Mouse (Mus musculus) heart, postnatal 4 days (tissue): ENCODE measurements around the gene A730061H03Rik. TPM values are rescaled to one million over a fixed set of nuclear protein-coding genes. Genes with fewer than 3 reads are reported as not detected.

Experiments used
- DNase-seq: peaks from one replicate; pipeline ENCODE4 v3.0.0; 2021
- total RNA-seq, 2 experiments: library from RNA; stranded (reverse); gene quantifications; 2 replicates each; pipeline ENCODE4 v1.2.3; 2021

The A730061H03Rik gene
- total RNA-seq, 2 experiments from 2014 or later, result not detected

- no peak for DNase-seq
These were observed 20.5 kb upstream of the A730061H03Rik start for GRCm38 (mm10) chr14:55580731-55581130.

DNA sequence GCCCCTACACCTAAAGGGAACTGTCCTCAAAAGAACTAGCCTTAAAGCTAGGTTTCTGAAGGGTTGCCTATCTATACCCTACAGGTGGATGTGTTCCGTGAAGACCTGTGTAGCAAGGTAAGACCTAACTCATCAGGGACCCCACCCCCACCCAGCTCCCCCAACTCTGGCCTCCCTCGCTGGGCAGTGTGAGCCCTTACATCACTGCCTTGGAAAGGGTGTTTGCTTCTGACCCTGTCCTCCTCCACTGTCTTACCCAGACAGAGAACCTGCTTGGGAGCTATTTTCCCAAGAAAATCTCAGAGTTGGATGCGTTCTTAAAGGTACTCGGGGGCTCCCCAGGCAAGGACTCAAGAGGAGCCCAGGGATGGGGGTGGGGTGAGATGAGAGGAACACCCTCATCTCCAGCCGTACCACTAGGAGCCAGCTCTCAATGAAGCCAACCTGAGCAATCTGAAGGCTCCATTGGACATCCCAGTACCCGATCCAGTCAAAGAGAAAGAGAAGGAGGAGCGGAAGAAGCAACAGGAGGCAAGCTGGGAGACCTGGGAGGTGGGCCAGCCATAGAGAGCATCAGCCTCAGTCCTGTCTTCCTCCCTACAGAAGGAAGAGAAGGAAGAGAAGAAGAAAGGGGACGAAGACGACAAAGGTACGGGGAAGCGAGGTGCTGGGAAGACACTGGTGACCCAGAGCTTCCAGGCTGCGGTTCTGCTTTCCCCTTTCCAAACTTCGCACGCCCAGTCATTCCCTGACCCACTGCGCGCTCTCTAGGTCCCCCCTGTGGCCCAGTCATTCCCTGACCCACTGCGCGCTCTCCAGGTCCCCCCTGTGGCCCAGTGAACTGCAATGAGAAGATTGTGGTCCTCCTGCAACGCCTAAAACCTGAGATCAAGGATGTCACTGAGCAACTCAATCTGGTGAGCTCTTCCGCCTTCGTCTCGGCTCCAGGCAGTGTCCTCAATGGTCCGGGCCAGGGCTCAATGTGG, 19.6 kb upstream of the A730061H03Rik start:
- DNase-seq, result no peak

- peak; percentile 69 for DNase-seq
These were observed 18.6 kb upstream of the A730061H03Rik start for GRCm38 (mm10) chr14:55578668-55579269.

DNA sequence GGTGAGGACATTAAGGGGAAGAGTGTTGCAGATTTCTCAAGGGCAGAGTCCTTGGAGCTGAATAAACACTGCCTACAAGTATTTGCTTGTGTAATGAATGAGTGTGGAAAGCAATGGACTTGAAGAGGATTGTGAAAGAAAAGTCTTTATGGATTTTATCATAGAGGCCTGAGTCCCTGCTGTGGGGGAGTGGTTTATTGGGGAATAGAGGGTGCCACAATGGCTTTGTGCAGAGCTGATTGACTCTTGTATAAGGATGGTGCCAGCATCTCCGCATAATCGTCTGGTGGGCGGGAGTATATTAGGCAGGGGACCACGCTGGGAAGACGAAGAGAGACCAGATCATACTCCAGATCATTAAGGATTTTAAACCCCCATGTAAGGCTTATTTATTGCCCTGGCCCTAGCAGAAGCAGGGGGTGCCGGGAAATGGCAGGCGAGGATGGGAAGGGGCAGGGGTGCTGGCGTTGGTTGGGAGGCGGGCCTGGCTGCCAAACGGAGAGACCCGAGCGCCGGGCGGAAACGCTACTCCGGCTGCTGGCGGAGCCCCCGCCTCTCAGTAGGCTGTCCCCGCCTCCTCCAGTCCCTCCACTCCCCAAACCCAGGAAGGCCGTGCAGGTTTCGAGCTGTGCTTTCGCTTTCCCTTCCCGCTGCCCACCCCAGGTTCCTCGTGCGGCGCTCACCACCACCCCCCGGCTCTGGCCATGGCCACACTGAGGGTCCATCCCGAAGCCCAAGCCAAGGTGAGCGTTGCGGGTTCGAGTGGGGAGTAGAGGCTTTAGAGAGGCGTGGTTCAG, 17.9 kb upstream of the A730061H03Rik start, which contains the start of gene Psme1:
Gene Psme1, plus strand, starts transcription at position 253 of the 797 bp plus-strand sequence.
- peak; percentile 86 for DNase-seq

DNA sequence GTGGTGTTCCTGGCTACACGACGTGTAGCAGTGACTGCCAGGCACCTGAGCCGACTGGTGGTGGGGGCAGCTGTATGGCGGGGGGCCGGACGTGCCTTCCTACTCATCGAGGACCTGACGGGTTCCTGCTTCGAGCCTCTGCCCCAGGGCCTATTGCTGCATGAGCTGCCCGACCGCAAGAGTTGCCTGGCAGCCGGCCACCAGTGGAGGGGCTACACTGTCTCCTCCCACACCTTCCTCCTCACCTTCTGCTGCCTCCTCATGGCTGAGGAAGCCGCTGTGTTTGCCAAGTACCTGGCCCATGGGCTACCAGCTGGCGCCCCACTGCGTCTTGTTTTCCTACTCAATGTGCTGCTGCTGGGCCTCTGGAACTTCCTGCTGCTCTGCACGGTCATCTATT, 16.2 kb upstream of the A730061H03Rik start:
- peak; percentile 61 for DNase-seq

- DNase-seq, result peak; percentile 44
These were observed 15.5 kb upstream of the A730061H03Rik start for GRCm38 (mm10) chr14:55575711-55576110.

GRCm38 (mm10) chr14:55575302-55575701, 15.1 kb upstream of the A730061H03Rik start, which contains the start of gene Fitm1:
TSS of gene Fitm1 (plus strand) at chr14:55575617.
- DNase-seq, result peak; percentile 73

- DNase-seq, result no peak
These were observed 11.6 kb upstream of the A730061H03Rik start for GRCm38 (mm10) chr14:55571760-55572159.

GRCm38 (mm10) chr14:55570588-55570987, 10.4 kb upstream of the A730061H03Rik start:
- no peak for DNase-seq

GRCm38 (mm10) chr14:55567496-55567895, 7.3 kb upstream of the A730061H03Rik start:
- DNase-seq, result no peak

DNA sequence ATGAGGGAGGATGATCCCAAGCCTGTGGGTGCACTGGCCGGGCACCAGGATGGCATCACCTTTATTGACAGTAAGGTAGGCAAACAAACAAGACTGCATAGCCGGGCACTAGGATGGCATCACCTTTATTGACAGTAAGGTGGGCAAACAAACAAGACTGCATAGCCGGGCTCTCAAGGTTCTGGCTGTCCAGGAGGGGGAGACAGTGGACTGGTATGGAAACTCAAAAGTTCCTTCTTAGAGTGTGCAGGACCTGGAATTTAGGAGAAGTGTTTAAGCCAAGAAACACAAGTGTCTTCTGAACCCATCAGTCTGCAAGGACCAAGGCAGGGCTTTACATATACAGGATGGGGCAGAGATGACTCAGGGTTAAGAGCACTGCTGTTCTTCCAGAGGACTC, 5.5 kb upstream of the A730061H03Rik start:
- no peak for DNase-seq

DNA sequence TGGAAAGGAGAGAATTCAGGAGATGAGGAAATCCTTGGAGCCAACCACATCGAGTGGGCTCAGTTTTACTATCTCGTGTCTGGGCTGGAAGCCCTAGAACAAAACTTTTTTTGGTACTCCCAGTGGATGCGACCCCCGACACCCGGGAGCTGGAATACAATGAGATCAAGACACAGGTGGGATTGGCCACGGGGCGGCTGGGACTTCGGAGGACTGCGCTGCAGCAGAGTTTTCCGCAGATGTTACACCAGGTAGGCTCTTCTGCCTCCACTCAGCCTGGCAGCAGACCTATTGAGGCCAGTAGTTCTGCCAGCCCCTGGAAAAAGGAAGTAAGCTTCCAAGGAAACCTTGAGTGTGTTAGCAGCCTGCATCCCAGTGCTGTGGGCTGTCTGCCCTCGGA, 3.0 kb upstream of the A730061H03Rik start:
- no peak for DNase-seq

GRCm38 (mm10) chr14:55561860-55562259, 1.7 kb upstream of the A730061H03Rik start:
- no peak for DNase-seq

DNA sequence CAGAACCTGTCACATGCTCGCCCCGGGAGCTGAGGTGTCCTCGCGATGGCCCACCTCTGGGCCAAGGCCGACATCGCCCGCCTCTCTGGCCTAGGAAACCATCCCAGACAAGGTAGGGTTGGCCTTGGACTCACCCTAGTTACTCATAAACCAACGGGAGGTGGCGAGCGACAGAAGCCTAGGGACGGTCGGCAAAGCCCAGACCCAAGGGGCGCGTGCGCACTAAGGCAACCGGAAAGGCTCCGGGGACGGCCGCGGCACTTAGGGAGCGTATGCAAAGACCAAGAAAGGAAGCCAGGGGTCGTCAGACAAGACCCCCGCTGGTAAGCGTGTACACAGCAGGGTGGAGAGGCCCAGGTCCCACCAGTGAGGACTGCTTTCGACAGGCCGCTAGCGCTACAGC, 406 bp downstream of the A730061H03Rik start, which contains the start of gene Dcaf11:
Gene Dcaf11, plus strand, starts transcription at position 208 of the 403 bp plus-strand sequence.
- DNase-seq, result peak; percentile 93

- DNase-seq, result no peak
These were observed 1.3 kb downstream of the A730061H03Rik start for GRCm38 (mm10) chr14:55558740-55559448.

- DNase-seq, result no peak
These were observed 2.6 kb downstream of the A730061H03Rik start for GRCm38 (mm10) chr14:55557587-55557986.

DNA sequence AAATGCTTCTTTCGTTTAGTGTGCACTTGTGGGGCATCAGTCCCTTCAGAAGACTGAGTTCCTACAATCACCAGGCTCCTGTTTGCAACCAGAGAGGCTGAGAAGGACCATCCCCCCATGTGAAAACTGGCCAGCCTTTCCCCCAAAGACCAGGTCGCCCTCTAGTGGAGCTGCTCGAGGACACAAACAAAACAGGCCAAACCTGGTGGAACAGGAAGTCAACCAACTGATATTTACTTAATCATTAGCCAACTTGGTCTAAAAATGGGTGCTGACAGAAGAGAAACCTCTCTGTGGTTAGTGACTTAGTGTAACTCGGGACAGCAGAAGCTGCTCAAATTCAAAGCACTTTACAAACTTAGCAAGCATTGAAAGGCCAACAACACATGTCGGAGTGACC, 3.2 kb downstream of the A730061H03Rik start:
- peak; percentile 89 for DNase-seq

DNA sequence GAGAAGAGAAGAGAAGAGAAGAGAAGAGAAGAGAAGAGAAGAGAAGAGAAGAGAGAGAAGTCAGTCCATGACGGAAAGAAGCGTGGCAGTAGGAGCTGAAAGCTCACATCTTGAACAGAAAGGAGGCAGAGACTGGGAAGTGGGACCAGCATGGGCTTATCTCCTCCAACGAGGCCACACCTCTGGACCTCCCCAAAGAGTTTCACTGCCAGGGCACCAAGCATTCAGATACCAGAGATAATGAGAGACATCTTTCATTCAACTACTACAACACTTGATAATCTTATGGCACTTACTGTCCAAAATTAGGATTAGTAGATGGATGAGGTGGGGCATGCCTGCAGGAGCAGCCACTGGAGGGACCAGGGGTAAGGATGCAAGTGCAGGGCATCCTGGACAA, 4.4 kb downstream of the A730061H03Rik start:
- no peak for DNase-seq

- no peak for DNase-seq
These were observed 5.6 kb downstream of the A730061H03Rik start for GRCm38 (mm10) chr14:55554635-55555034.

GRCm38 (mm10) chr14:55551794-55552193, 8.4 kb downstream of the A730061H03Rik start:
- DNase-seq, result no peak

DNA sequence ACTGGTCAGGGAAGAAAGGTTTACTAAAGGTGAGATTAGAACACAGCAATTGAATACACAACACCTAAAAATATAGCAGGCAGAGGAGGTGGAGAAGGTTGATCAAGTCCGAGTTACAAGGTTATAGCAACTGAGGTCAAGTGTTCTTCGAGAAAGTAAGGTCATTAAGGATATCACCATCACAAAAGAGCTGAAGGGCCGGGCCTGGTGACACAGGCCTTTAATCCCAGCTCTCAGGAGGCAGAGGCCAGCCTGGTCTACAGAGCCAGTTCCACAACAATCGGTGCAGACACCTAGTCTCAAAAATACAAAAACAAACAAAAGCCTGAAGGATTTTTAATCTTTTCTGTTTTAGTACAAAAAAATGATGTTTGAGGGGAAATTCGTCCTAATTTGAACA, 8.9 kb downstream of the A730061H03Rik start:
- DNase-seq, result no peak

- no peak for DNase-seq
These were observed 10.0 kb downstream of the A730061H03Rik start for GRCm38 (mm10) chr14:55550191-55550590.
